Mouse (Mus musculus): Measurements from ENCODE around the gene 1700088E04Rik. TPM values are rescaled to one million over a fixed set of nuclear protein-coding genes. Genes with fewer than 3 reads are reported as not detected.

1700088E04Rik gene
- total and polyA plus RNA-seq, 2 experiments from 2014 or later: 15.2 to 23.7 TPM

DNA sequence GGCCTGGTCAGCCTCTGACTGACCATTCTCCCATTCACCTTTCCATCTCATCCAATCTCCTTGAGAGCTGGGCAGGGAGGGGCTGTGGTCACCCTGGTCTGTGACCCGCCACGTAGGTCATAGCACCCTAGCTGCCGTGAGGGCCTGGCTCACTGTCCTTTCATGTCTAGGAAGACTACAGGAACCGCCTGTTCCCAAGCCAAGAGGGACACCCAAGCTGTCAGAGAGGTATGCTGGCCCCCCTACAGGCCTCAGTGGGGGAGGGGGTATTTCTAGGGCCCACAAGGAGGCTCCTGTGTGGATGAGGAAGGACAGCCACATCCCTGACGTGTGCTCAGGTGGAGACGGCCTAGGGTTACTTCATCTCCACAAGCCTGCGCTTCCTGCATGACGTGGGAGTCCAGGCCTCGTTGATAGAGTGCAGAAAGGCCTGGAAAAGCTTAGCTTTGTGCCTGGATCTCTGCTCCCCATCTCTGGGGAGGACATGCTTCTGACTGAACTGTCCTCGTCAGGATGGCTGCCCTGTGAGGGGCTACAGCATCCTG lies 16.6 kb downstream of the 1700088E04Rik start:
- no peak for TF ChIP-seq CTCF (IDR thresholded peaks at IDR 0.05; ENCODE audit: low read depth)
- DNase-seq (no peak), ATAC-seq (no peak)
- no peak overlapping the region for H3K27ac ChIP-seq (ENCODE audit: low read depth, low read length)
- no peak overlapping the region for H3K9ac ChIP-seq
- H3K4me2 ChIP-seq (ENCODE audit: low read depth): no peak overlapping the region
- 83% methylated on average over 10 of the region's 10 CpGs for WGBS
- H3K4me1 ChIP-seq (ENCODE audit: insufficient read depth): no peaks in the 10 kb centered on the region
- H3K36me3 ChIP-seq (ENCODE audit: insufficient read depth): peaks cover 67% of the 10 kb centered on the region
- no peak overlapping the region for H3K4me3 ChIP-seq (ENCODE audit: low read depth, low read length)
- H3K27me3 ChIP-seq (ENCODE audit: insufficient read depth, low read length): no peaks in the 10 kb centered on the region
- H3K9me3 ChIP-seq (ENCODE audit: low read length): no peaks in the 10 kb centered on the region

DNA sequence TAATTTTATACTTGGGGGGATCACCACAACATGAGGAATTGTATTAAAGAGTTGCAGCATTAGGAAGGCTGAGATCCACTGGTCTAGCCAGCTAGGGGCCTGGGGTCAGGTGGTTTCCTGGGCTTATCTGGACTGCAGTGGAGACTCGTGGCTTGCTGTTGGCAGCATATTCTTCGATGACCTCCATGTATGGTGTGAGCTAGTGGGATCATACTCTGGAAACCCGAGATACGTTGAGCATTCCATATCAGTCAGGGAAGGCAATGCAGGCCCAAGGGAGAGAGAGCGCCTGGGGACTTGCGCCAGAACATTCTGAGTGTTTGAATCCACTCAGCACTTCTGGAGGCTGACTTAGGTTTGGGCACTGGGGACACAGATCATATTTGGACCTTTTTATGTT lies 17.3 kb downstream of the 1700088E04Rik start:
- no peak for ATAC-seq
- H3K27ac ChIP-seq (ENCODE audit: low read depth, low read length): no peak overlapping the region
- H3K9me3 ChIP-seq (ENCODE audit: low read length): no peaks in the 10 kb centered on the region
- H3K27me3 ChIP-seq (ENCODE audit: insufficient read depth, low read length): no peaks in the 10 kb centered on the region
- no peak for DNase-seq
- H3K4me1 ChIP-seq (ENCODE audit: insufficient read depth): no peaks in the 10 kb centered on the region
- no peak overlapping the region for H3K9ac ChIP-seq
- H3K4me2 ChIP-seq (ENCODE audit: low read depth): no peak overlapping the region
- TF ChIP-seq CTCF (IDR thresholded peaks at IDR 0.05; ENCODE audit: low read depth): no peak
- 89% methylated on average over 6 of the region's 6 CpGs for WGBS
- H3K4me3 ChIP-seq (ENCODE audit: low read depth, low read length): no peak overlapping the region
- peaks cover 68% of the 10 kb centered on the region for H3K36me3 ChIP-seq (ENCODE audit: insufficient read depth)

DNA sequence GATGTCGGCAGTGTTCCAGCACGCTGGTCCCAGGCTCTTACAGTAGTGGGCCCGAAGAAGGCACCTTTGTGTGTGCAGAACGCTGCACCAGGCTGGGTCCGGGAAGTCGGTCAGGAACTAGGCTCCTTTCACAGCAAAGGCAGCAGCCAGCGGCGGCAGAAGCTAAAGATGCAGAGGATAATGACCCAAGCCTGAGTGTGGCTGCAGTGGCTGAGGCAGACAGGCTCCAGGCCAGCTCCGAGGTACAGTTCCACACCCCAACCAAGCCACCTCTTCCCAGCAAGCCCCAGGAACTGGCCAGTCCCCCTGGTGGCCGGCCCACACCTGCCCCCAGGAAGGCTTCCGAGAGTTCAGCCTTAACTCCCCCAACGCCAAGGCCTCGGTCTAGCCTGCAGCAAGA lies 18.5 kb downstream of the 1700088E04Rik start:
- Histone ChIP-seq H3K4me2 (ENCODE audit: low read depth) (no peak overlapping the region), H3K36me3 (ENCODE audit: insufficient read depth) (peaks cover 59% of the 10 kb centered on the region), H3K4me3 (ENCODE audit: low read depth, low read length) (no peak overlapping the region), H3K27ac (ENCODE audit: low read depth, low read length) (no peak overlapping the region), H3K9ac (no peak overlapping the region), H3K9me3 (ENCODE audit: low read length) (no peaks in the 10 kb centered on the region), H3K27me3 (ENCODE audit: insufficient read depth, low read length) (no peaks in the 10 kb centered on the region), H3K4me1 (ENCODE audit: insufficient read depth) (no peaks in the 10 kb centered on the region)
- WGBS: 85% methylated on average over 13 of the region's 13 CpGs
- DNase-seq (no peak), ATAC-seq (no peak)
- peak; percentile 15; the same call in 1 of the 2 replicates for TF ChIP-seq CTCF (IDR thresholded peaks at IDR 0.05; ENCODE audit: low read depth)

DNA sequence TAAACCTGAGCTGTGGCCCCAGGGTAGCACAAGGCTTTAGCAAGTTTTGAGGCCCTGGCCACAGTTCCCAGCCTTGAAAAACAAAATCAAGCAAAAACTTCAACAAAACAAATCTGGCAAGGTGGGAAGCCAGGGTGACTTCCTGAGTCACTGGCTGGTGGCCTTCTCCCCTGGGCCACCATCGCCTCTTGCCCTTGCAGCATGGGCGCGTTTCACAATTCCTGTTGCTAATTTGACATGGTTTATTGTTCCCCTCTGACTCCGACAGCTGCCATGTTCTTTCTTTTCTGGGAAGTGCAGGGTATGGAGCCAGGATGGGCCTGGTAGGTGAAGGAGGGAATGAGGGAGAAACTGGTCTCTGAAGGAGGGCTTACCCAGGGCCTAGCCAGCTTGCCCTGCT lies 18.9 kb downstream of the 1700088E04Rik start:
- Histone ChIP-seq H3K9ac (no peak overlapping the region), H3K4me3 (ENCODE audit: low read depth, low read length) (no peak overlapping the region), H3K9me3 (ENCODE audit: low read length) (no peaks in the 10 kb centered on the region), H3K27me3 (ENCODE audit: insufficient read depth, low read length) (no peaks in the 10 kb centered on the region), H3K36me3 (ENCODE audit: insufficient read depth) (peaks cover 59% of the 10 kb centered on the region), H3K27ac (ENCODE audit: low read depth, low read length) (no peak overlapping the region), H3K4me1 (ENCODE audit: insufficient read depth) (no peaks in the 10 kb centered on the region), H3K4me2 (ENCODE audit: low read depth) (no peak overlapping the region)
- no peak for DNase-seq
- 87% methylated on average over 4 of the region's 4 CpGs for WGBS
- no peak for ATAC-seq
- no peak for TF ChIP-seq CTCF (IDR thresholded peaks at IDR 0.05; ENCODE audit: low read depth)

DNA sequence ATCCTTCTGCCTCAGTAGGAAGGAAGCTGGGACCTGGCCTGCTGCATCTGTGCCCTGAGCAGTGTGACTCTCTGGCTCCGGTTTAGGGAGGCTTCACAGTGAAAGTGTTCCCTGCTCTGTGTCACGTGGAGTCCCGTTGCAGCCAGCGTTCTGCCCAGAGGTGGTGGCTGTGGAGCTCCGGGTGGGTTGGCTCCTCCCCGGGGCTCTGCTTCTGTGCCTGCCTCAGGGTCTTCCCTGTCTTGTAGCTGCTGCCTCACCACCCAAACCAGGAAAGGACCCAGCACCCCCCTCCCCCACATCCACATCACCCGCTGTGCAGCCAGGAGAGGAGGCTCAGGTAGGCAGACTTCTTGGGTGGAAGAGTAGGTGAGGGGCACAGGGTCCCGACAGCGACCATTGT lies 21.6 kb downstream of the 1700088E04Rik start:
- Histone ChIP-seq H3K4me1 (ENCODE audit: insufficient read depth) (no peaks in the 10 kb centered on the region), H3K27ac (ENCODE audit: low read depth, low read length) (no peak overlapping the region), H3K4me2 (ENCODE audit: low read depth) (no peak overlapping the region), H3K27me3 (ENCODE audit: insufficient read depth, low read length) (no peaks in the 10 kb centered on the region), H3K4me3 (ENCODE audit: low read depth, low read length) (no peak overlapping the region), H3K9me3 (ENCODE audit: low read length) (no peaks in the 10 kb centered on the region), H3K36me3 (ENCODE audit: insufficient read depth) (peaks cover 56% of the 10 kb centered on the region), H3K9ac (no peak overlapping the region)
- DNase-seq (no peak), ATAC-seq (no peak)
- no peak for TF ChIP-seq CTCF (IDR thresholded peaks at IDR 0.05; ENCODE audit: low read depth)
- WGBS: 84% methylated on average over 9 of the region's 9 CpGs

DNA sequence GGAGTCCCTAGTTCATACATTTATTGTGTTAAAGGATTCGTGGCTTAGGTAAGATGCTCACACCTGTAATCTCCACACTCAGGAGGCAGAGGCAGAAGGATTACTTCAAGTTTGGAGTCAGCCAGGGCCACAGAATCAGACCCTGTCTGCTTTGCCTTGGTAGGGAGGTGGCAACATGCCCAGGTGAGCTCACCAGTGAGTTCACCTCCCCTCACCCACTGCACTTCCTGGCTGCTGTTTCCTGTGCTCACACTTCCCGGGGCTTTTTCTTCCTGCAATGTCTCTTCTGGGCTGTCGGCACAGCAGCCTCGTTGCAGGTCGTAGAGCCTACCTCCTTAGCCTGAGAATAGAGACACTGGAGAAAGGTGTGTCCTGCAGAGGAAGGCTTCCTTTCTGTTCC lies 25.8 kb downstream of the 1700088E04Rik start:
- Histone ChIP-seq H3K9me3 (ENCODE audit: low read length) (no peaks in the 10 kb centered on the region), H3K27ac (ENCODE audit: low read depth, low read length) (no peak overlapping the region), H3K4me2 (ENCODE audit: low read depth) (no peak overlapping the region), H3K27me3 (ENCODE audit: insufficient read depth, low read length) (no peaks in the 10 kb centered on the region), H3K4me1 (ENCODE audit: insufficient read depth) (peaks cover 12% of the 10 kb centered on the region; the same call in 1 of the 2 replicates), H3K36me3 (ENCODE audit: insufficient read depth) (peaks cover 29% of the 10 kb centered on the region), H3K9ac (no peak overlapping the region), H3K4me3 (ENCODE audit: low read depth, low read length) (no peak overlapping the region)
- no peak for TF ChIP-seq CTCF (IDR thresholded peaks at IDR 0.05; ENCODE audit: low read depth)
- no peak for DNase-seq
- WGBS: 78% methylated on average over 5 of the region's 5 CpGs
- no peak for ATAC-seq

GRCm38 (mm10) chr15:79111774-79112173 lies 29.3 kb downstream of the 1700088E04Rik start:
- peak; percentile 19 for DNase-seq
- 65% methylated on average over 4 of the region's 4 CpGs for WGBS
- no peak for TF ChIP-seq CTCF (IDR thresholded peaks at IDR 0.05; ENCODE audit: low read depth)
- Histone ChIP-seq H3K9me3 (ENCODE audit: low read length) (no peaks in the 10 kb centered on the region), H3K4me1 (ENCODE audit: insufficient read depth) (peaks cover 22% of the 10 kb centered on the region; the same call in 1 of the 2 replicates), H3K36me3 (ENCODE audit: insufficient read depth) (0 out of 2 replicates have a peak, but pooled peaks cover 14% of the 10 kb centered on the region), H3K4me2 (ENCODE audit: low read depth) (no peak overlapping the region), H3K27me3 (ENCODE audit: insufficient read depth, low read length) (no peaks in the 10 kb centered on the region), H3K4me3 (ENCODE audit: low read depth, low read length) (no peak overlapping the region), H3K27ac (ENCODE audit: low read depth, low read length) (no peak overlapping the region), H3K9ac (no peak overlapping the region)
- ATAC-seq: no peak

Data from forebrain, postnatal 0 days (tissue).